Comparison of ENCODE assay signal across 10 mouse cellular contexts in the genomic region with DNA sequence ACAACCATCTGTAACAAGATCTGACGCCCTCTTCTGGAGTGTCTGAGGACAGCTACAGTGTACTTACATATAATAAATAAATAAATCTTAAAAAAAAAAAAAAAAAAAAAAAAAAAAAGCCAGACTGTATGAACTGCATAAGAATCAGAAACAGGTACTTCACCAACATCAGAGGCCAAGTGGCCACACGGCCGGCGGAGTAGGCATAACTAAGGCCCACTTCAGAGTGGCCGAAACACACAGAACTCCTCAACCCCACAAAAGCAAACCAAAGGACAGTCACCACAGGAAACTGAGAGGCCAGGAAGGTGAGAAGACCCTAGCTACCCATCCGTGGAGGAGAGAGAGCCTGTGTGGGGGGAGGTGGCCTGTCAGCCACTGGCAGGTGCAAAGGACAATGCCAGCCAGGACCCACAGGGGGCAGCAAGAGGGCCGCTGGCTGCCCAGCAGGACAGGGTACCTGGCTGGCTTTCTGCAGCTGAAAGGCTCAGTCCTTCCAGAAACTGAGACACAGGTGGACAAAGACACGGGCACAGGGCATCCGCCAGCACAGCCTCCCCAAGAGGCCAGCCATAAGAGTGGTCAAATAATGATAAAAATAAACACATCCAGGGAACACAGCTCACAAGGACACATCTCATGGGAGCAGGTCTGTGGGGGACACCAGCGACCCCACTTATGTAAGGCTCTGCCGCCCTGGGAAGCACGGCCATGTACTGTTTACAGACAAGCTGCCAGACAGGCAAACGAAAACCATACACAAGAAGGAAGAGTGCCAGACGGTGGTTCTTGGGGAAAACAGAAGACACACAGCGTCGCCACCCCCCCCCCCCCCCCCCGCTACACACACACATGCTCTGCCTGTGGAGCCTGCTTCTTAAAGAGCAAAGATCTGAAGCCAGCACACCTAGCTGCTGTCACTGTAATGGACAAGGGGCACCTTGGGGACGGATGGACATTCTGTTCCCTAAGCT. TPM values are rescaled to one million over a fixed set of nuclear protein-coding genes. Genes with fewer than 3 reads are reported as not detected.
DNase-seq lines count a peak whose midpoint lies in the region; ATAC-seq and TF ChIP-seq lines count a peak whose summit lies in the region.
"Had no signal": no experiment of that assay in that cellular context is flagged by ENCODE, and none has a peak within 500 bp of the region (broad histone marks: within the 10 kb centered on the region; RNA-seq: fewer than 3 reads in every experiment).

No protein-coding gene starts in this region.

- H3K4me2 ChIP-seq in midbrain, embryonic 12.5 days (replicated peaks) = no peak overlapping the region
- H3K4me2 ChIP-seq: embryonic facial prominence, embryonic 13.5 days had no signal

- no peaks in the 10 kb centered on the region for H3K9me3 ChIP-seq in ES-Bruce4 (replicated peaks; ENCODE audit: control insufficient read depth, insufficient read depth, low read length, poor library complexity, severe bottlenecking)
- H3K9me3 ChIP-seq in forebrain, embryonic 10.5 days = peaks cover 6% of the 10 kb centered on the region; the same call in 1 of the 2 replicates
- no peaks in the 10 kb centered on the region for H3K9me3 ChIP-seq in midbrain, embryonic 12.5 days
- H3K9me3 ChIP-seq: embryonic facial prominence, embryonic 13.5 days had no signal

- no peak for TF ChIP-seq POLR2A in ES-Bruce4 (IDR thresholded peaks at IDR 0.05; ENCODE audit: insufficient read depth, low read length)
- no peak for TF ChIP-seq POLR2A in kidney, adult 2 months (IDR thresholded peaks at IDR 0.05; ENCODE audit: low read depth, low read length)

- no peak for ATAC-seq in CD4-positive, CD25-positive, alpha-beta regulatory T cell, adult 4 months
- no peak for ATAC-seq in midbrain, embryonic 12.5 days (ENCODE audit: low FRiP score, low read depth)
- no peak for ATAC-seq in megakaryocyte, adult 5-6 weeks (ENCODE audit: poor library complexity, severe bottlenecking)

- DNase-seq in CD4-positive, CD25-positive, alpha-beta regulatory T cell, adult 2 months (ENCODE audit: low read depth, low spot score) = peak; percentile 20
- no peak for DNase-seq in forebrain, embryonic 10.5 days (ENCODE audit: extremely low spot score, low spot score)
- peak; percentile 78 for DNase-seq in kidney, adult 2 months
- no peak for DNase-seq in layer of hippocampus, postnatal 10 days (ENCODE audit: low spot score in 2 of 2)

- no peak overlapping the region for H3K27ac ChIP-seq in ES-Bruce4 (ENCODE audit: insufficient read depth, low read length)
- H3K27ac ChIP-seq in forebrain, embryonic 10.5 days = peak overlapping the region; percentile 69
- H3K27ac ChIP-seq in kidney, adult 2 months (ENCODE audit: insufficient read depth, low read depth, low read length) = no peak overlapping the region
- peak overlapping the region; percentile 52; the same call in 1 of the 2 replicates for H3K27ac ChIP-seq in midbrain, embryonic 12.5 days (replicated peaks)
- H3K27ac ChIP-seq: embryonic facial prominence, embryonic 13.5 days had no signal

- no peak overlapping the region for H3K9ac ChIP-seq in ES-Bruce4 (ENCODE audit: low read depth, poor library complexity, severe bottlenecking)
- no peak overlapping the region for H3K9ac ChIP-seq in midbrain, embryonic 12.5 days (replicated peaks)
- H3K9ac ChIP-seq: embryonic facial prominence, embryonic 13.5 days had no signal

- H3K4me3 ChIP-seq in ES-Bruce4 (ENCODE audit: low read depth, low read length) = no peak overlapping the region
- no peak overlapping the region for H3K4me3 ChIP-seq in forebrain, embryonic 10.5 days
- H3K4me3 ChIP-seq in kidney, adult 2 months (ENCODE audit: insufficient read depth, low read depth, low read length) = no peak overlapping the region
- no peak overlapping the region for H3K4me3 ChIP-seq in midbrain, embryonic 12.5 days
- H3K4me3 ChIP-seq: embryonic facial prominence, embryonic 13.5 days; megakaryocyte, embryonic 14.5 days had no signal

- H3K4me1 ChIP-seq in ES-Bruce4 (ENCODE audit: control insufficient read depth, insufficient read depth, low read length) = no peaks in the 10 kb centered on the region
- peaks cover 88% of the 10 kb centered on the region for H3K4me1 ChIP-seq in forebrain, embryonic 10.5 days
- H3K4me1 ChIP-seq in kidney, adult 2 months (ENCODE audit: control insufficient read depth, insufficient read depth, low read length) = peaks cover 16% of the 10 kb centered on the region
- peaks cover 55% of the 10 kb centered on the region for H3K4me1 ChIP-seq in midbrain, embryonic 12.5 days

- TF ChIP-seq EP300 in ES-Bruce4 (IDR thresholded peaks at IDR 0.05; ENCODE audit: insufficient read depth, low read depth, low read length) = no peak

- no peaks in the 10 kb centered on the region for H3K27me3 ChIP-seq in ES-Bruce4 (ENCODE audit: control insufficient read depth, insufficient read depth, low read length, poor library complexity, severe bottlenecking)
- H3K27me3 ChIP-seq in forebrain, embryonic 10.5 days (ENCODE audit: poor library complexity, severe bottlenecking) = no peaks in the 10 kb centered on the region
- no peaks in the 10 kb centered on the region for H3K27me3 ChIP-seq in kidney, adult 2 months (replicated peaks; ENCODE audit: control insufficient read depth, insufficient read depth, low read length)
- no peaks in the 10 kb centered on the region for H3K27me3 ChIP-seq in midbrain, embryonic 12.5 days
- H3K27me3 ChIP-seq: embryonic facial prominence, embryonic 13.5 days had no signal

- no peaks in the 10 kb centered on the region for H3K36me3 ChIP-seq in ES-Bruce4 (ENCODE audit: control insufficient read depth, insufficient read depth, low read length, poor library complexity, severe bottlenecking)
- H3K36me3 ChIP-seq in forebrain, embryonic 10.5 days (replicated peaks) = peaks cover 4% of the 10 kb centered on the region; the same call in 1 of the 2 replicates
- H3K36me3 ChIP-seq in kidney, adult 2 months (ENCODE audit: control insufficient read depth, insufficient read depth, low read length) = no peaks in the 10 kb centered on the region
- no peaks in the 10 kb centered on the region for H3K36me3 ChIP-seq in midbrain, embryonic 12.5 days
- H3K36me3 ChIP-seq: embryonic facial prominence, embryonic 13.5 days had no signal

- WGBS in forebrain, embryonic 10.5 days = 71% methylated on average over 18 of the region's 18 CpGs
- WGBS in kidney, adult 2 months = 58% methylated on average over 16 of the region's 18 CpGs
- WGBS in midbrain, embryonic 12.5 days = 58% methylated on average over 17 of the region's 18 CpGs

- peak; percentile 33 for TF ChIP-seq CTCF in ES-Bruce4 (IDR thresholded peaks at IDR 0.05; ENCODE audit: low read depth, low read length)
- peak; percentile 66 for TF ChIP-seq CTCF in kidney, adult 2 months (conservative IDR thresholded peaks at IDR 0.05; ENCODE audit: insufficient read depth, insufficient read length, low read depth, low read length)

RNA-seq across cellular contexts. Expression of a gene that starts 44.1 kb away (rescaled TPM):
- under 1 TPM; 0.27 to 0.46 TPM for polyA plus RNA-seq in CD4-positive, CD25-positive, alpha-beta regulatory T cell, adult 4 months (2017; shearing (Covaris generic))
- 21.0 and 22.0 TPM in 2 replicates for polyA plus RNA-seq in ES-Bruce4 (2011; ENCODE audit: insufficient read depth, insufficient read length, low read depth, missing spikeins)
- polyA plus RNA-seq in forebrain, embryonic 10.5 days (2016; fragmentation: Nextera tagmentation; extraction: Ambion mirVana) = 13.5 and 14.6 TPM in 2 replicates
- 15.7 and 19.4 TPM in 2 replicates for polyA plus RNA-seq in kidney, adult 2 months (2012; rRNA removed)
- 17.0 and 21.6 TPM in 2 replicates for polyA plus RNA-seq in midbrain, embryonic 12.5 days (2016; fragmentation: Nextera tagmentation; extraction: Ambion mirVana)
- total RNA-seq in megakaryocyte, adult 5-6 weeks (2015) = 0.04 and 0.05 TPM in 2 replicates
- 0.11 and 0.37 TPM in 2 replicates for total RNA-seq in megakaryocyte, adult 5-6 weeks (2017)
- total RNA-seq in layer of hippocampus, postnatal 10 days (2021) = 10 to 100 TPM; 58.6 to 62.9 TPM

RNA-seq across cellular contexts. Expression of a gene that starts 51.7 kb away (rescaled TPM):
- polyA plus RNA-seq in CD4-positive, CD25-positive, alpha-beta regulatory T cell, adult 4 months (2017; shearing (Covaris generic)) = 1 to 10 TPM; 1.6 to 5.3 TPM
- polyA plus RNA-seq in ES-Bruce4 (2011; ENCODE audit: insufficient read depth, insufficient read length, low read depth, missing spikeins) = 66.9 and 69.8 TPM in 2 replicates
- 3.2 and 3.9 TPM in 2 replicates for polyA plus RNA-seq in forebrain, embryonic 10.5 days (2016; fragmentation: Nextera tagmentation; extraction: Ambion mirVana)
- 11.4 and 12.6 TPM in 2 replicates for polyA plus RNA-seq in kidney, adult 2 months (2012; rRNA removed)
- 3.8 and 4.0 TPM in 2 replicates for polyA plus RNA-seq in midbrain, embryonic 12.5 days (2016; fragmentation: Nextera tagmentation; extraction: Ambion mirVana)
- 53.3 and 61.4 TPM in 2 replicates for total RNA-seq in megakaryocyte, adult 5-6 weeks (2015)
- total RNA-seq in megakaryocyte, adult 5-6 weeks (2017) = 8.3 and 14.5 TPM in 2 replicates
- 10 to 100 TPM; 29.4 to 33.9 TPM for total RNA-seq in layer of hippocampus, postnatal 10 days (2021)

RNA-seq across cellular contexts. Expression of a gene that starts 52.0 kb away (rescaled TPM):
- 10 to 100 TPM; 21.5 to 25.3 TPM for polyA plus RNA-seq in CD4-positive, CD25-positive, alpha-beta regulatory T cell, adult 4 months (2017; shearing (Covaris generic))
- polyA plus RNA-seq in ES-Bruce4 (2011; ENCODE audit: insufficient read depth, insufficient read length, low read depth, missing spikeins) = 70.8 and 84.5 TPM in 2 replicates
- 75.2 and 76.3 TPM in 2 replicates for polyA plus RNA-seq in forebrain, embryonic 10.5 days (2016; fragmentation: Nextera tagmentation; extraction: Ambion mirVana)
- 32.5 and 38.5 TPM in 2 replicates for polyA plus RNA-seq in kidney, adult 2 months (2012; rRNA removed)
- 97.7 and 99.4 TPM in 2 replicates for polyA plus RNA-seq in midbrain, embryonic 12.5 days (2016; fragmentation: Nextera tagmentation; extraction: Ambion mirVana)
- 58.4 and 60.3 TPM in 2 replicates for total RNA-seq in megakaryocyte, adult 5-6 weeks (2015)
- 109 and 112 TPM in 2 replicates for total RNA-seq in megakaryocyte, adult 5-6 weeks (2017)
- 100 to 1,000 TPM; 113 to 119 TPM for total RNA-seq in layer of hippocampus, postnatal 10 days (2021)

Comparison
In these comparisons a context has a peak if more than half of its experiments do, and no peak if none do; other contexts are left out.
1. DNase-seq: peak in CD4-positive, CD25-positive, alpha-beta regulatory T cell, adult 2 months (single experiment) and kidney, adult 2 months (single experiment); none in forebrain, embryonic 10.5 days (single experiment) and layer of hippocampus, postnatal 10 days (0 of 2).
2. H3K27ac ChIP-seq: peak in forebrain, embryonic 10.5 days (single experiment) and midbrain, embryonic 12.5 days (single experiment); none in ES-Bruce4 (single experiment) and kidney, adult 2 months (single experiment).